Mouse (Mus musculus) lung, postnatal 0 days (tissue): ENCODE measurements around the gene Eras. TPM values are rescaled to one million over a fixed set of nuclear protein-coding genes. Genes with fewer than 3 reads are reported as not detected.

ENCODE experiments used
- ATAC-seq: fragments of 200-750 bp; cut with Nextera tagmentation; 2 replicates; pipeline ENCODE4 v1.8.0; 2017; ENCODE audit warnings: moderate library complexity
- DNase-seq: peaks from one replicate; pipeline ENCODE4 v3.0.0-alpha.2; 2016; ENCODE audit warnings: low spot score
- H3K27ac ChIP-seq: fragments of 300-500 bp; sonication (generic); 2 replicates; pipeline ENCODE4 v1.5.1; 2014; ENCODE audit warnings: antibody characterized with exemption, mild to moderate bottlenecking, low read length, mixed read lengths
- H3K27me3 ChIP-seq: fragments of 300-500 bp; sonication (generic); replicated peaks from 2 replicates; pipeline ENCODE4 v1.6.1; 2014; ENCODE audit warnings: low read length, mixed read lengths; ENCODE audit not compliant: insufficient read depth
- H3K36me3 ChIP-seq: fragments of 300-500 bp; sonication (generic); 2 replicates; pipeline ENCODE4 v1.6.1; 2014; ENCODE audit warnings: low read length, mixed read lengths; ENCODE audit not compliant: insufficient read depth
- H3K4me1 ChIP-seq: fragments of 300-500 bp; sonication (generic); 2 replicates; pipeline ENCODE4 v1.6.1; 2014; ENCODE audit warnings: antibody characterized with exemption, low read depth, low read length, mixed read lengths; ENCODE audit not compliant: insufficient read depth
- H3K4me2 ChIP-seq: fragments of 300-500 bp; sonication (generic); replicated peaks from 2 replicates; pipeline ENCODE4 v1.6.1; 2014; ENCODE audit warnings: low read depth, mild to moderate bottlenecking, low read length, moderate library complexity, mixed read lengths
- H3K4me3 ChIP-seq: fragments of 300-500 bp; sonication (generic); 2 replicates; pipeline ENCODE4 v1.5.1; 2014; ENCODE audit warnings: low read depth, low read length
- H3K9ac ChIP-seq: fragments of 300-500 bp; sonication (generic); replicated peaks from 2 replicates; pipeline ENCODE4 v1.6.1; 2014; ENCODE audit warnings: low read depth, mild to moderate bottlenecking
- H3K9me3 ChIP-seq: fragments of 300-500 bp; sonication (generic); 2 replicates; pipeline ENCODE4 v1.6.1; 2016; ENCODE audit warnings: low read length, mixed read lengths
- CTCF ChIP-seq: IDR thresholded peaks from 2 replicates; pipeline ENCODE4 v1.5.1; 2016; ENCODE audit warnings: antibody characterized with exemption, mild to moderate bottlenecking
- EP300 ChIP-seq: IDR thresholded peaks from 2 replicates; pipeline ENCODE4 v1.6.1; 2016; ENCODE audit warnings: antibody characterized with exemption, mild to moderate bottlenecking, control low read depth
- WGBS: fragments of 180-500 bp; shearing (Covaris S2); extraction: QIAGEN DNeasy Blood & Tissue Kit; methylation state at CpG from one replicate; pipeline ENCODE4 v1.1.7; 2014; 5-methylcytosine and 5-hydroxymethylcytosine counted together
- polyA plus RNA-seq: library from polyadenylated mRNA; unstranded; fragments of >200 nt; fragmentation: Nextera tagmentation; extraction: Ambion mirVana; gene quantifications from 2 replicates; pipeline ENCODE4 v1.2.1, GENCODE M21; 2015

The Eras gene
- not detected in 2 replicates for polyA plus RNA-seq

GRCm38 (mm10) chrX:7928270-7928790, at the start of gene Eras:
TSS of gene Eras (minus strand) at chrX:7928607.
- WGBS: 14% methylated on average over 18 of the region's 19 CpGs
- no peak within 1 kb of the TSS for H3K4me3 ChIP-seq
- H3K4me2 ChIP-seq: no peak within 1 kb of the TSS
- H3K27me3 ChIP-seq: 0 out of 2 replicates have a peak, but pooled peaks cover 2% of the 10 kb centered on the region
- H3K36me3 ChIP-seq: no peaks in the 10 kb centered on the region
- H3K27ac ChIP-seq: no peak within 1 kb of the TSS
- no peak for DNase-seq
- H3K4me1 ChIP-seq: no peaks in the 10 kb centered on the region
- ATAC-seq: no peak
- H3K9me3 ChIP-seq: no peaks in the 10 kb centered on the region
- TF ChIP-seq CTCF (no peak), EP300 (no peak)
- H3K9ac ChIP-seq: no peak within 1 kb of the TSS

GRCm38 (mm10) chrX:7977892-7978291, 49.5 kb upstream of the Eras start, which contains the start of gene Gata1:
TSS of gene Gata1 (minus strand) at chrX:7978071.
- no peaks in the 10 kb centered on the region for H3K36me3 ChIP-seq
- no peaks in the 10 kb centered on the region for H3K4me1 ChIP-seq
- no peak within 1 kb of the TSS for H3K9ac ChIP-seq
- DNase-seq (no peak), ATAC-seq (no peak)
- no peaks in the 10 kb centered on the region for H3K27me3 ChIP-seq
- no peaks in the 10 kb centered on the region for H3K9me3 ChIP-seq
- no peak within 1 kb of the TSS for H3K4me3 ChIP-seq
- WGBS: 93% methylated on average over 11 of the region's 11 CpGs
- H3K27ac ChIP-seq: no peak within 1 kb of the TSS
- no peak within 1 kb of the TSS for H3K4me2 ChIP-seq
- TF ChIP-seq CTCF: no peak
- TF ChIP-seq EP300: no peak

DNA sequence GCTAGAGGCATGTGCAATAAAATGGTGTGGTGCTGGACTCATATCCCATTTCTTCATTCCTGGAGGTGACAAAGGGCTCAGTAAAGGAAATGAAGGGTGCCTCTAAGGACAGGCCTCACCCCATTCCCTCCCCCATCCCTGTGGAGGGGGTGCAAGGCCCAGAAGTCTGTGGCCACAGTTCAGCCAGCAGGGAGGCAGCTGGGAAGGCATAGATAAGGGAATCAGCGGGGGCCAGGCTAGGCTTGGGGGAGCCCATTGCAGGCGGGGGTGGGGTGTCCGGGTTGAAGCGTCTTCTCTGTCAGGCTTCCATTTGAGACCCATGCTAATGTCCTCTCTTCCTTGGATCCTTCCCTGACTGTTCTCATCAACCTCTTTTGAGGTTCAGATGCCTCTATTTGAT, 42.9 kb upstream of the Eras start:
- no peaks in the 10 kb centered on the region for H3K9me3 ChIP-seq
- H3K9ac ChIP-seq: no peak overlapping the region
- H3K27ac ChIP-seq: no peak overlapping the region
- no peaks in the 10 kb centered on the region for H3K4me1 ChIP-seq
- H3K27me3 ChIP-seq: no peaks in the 10 kb centered on the region
- TF ChIP-seq EP300 (no peak), CTCF (no peak)
- DNase-seq (no peak), ATAC-seq (no peak)
- 57% methylated on average over 3 of the region's 4 CpGs for WGBS
- no peaks in the 10 kb centered on the region for H3K36me3 ChIP-seq
- H3K4me3 ChIP-seq: no peak overlapping the region
- H3K4me2 ChIP-seq: no peak overlapping the region

DNA sequence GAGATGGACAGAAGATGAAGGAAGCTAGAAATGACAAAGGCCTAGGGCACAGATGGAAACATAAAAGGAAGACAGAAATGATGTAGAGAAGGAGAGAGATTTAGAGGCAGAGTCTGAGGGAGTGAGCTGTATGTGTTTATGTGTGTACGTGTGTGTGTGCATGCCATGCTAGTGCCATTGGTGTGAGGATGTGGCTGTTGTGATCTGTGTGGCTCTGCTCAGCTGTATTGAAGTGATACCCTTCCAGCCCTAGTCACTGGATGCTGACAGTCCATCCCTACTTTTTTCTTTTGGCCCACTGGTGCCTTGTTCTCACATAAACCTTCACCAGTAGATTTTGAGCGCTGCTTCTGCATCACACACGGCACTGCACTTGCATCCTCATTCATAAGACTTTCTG, 40.5 kb upstream of the Eras start:
- Histone ChIP-seq H3K9me3 (no peaks in the 10 kb centered on the region), H3K4me2 (no peak overlapping the region), H3K4me1 (no peaks in the 10 kb centered on the region), H3K36me3 (no peaks in the 10 kb centered on the region), H3K4me3 (no peak overlapping the region), H3K27ac (no peak overlapping the region), H3K27me3 (no peaks in the 10 kb centered on the region), H3K9ac (no peak overlapping the region)
- DNase-seq (no peak), ATAC-seq (no peak)
- 72% methylated on average over 3 of the region's 3 CpGs for whole genome bisulfite sequencing
- no peak for TF ChIP-seq EP300
- no peak for TF ChIP-seq CTCF

- no peak overlapping the region for H3K4me2 ChIP-seq
- TF ChIP-seq CTCF (no peak), EP300 (no peak)
- ATAC-seq (no peak), DNase-seq (no peak)
- no peak overlapping the region for H3K27ac ChIP-seq
- no peaks in the 10 kb centered on the region for H3K36me3 ChIP-seq
- no peak overlapping the region for H3K4me3 ChIP-seq
- no peaks in the 10 kb centered on the region for H3K4me1 ChIP-seq
- H3K9me3 ChIP-seq: no peaks in the 10 kb centered on the region
- no peaks in the 10 kb centered on the region for H3K27me3 ChIP-seq
- WGBS: 60% methylated on average over 8 of the region's 8 CpGs
- no peak overlapping the region for H3K9ac ChIP-seq
Observed at GRCm38 (mm10) chrX:7968226-7968625, 39.8 kb upstream of the Eras start.

DNA sequence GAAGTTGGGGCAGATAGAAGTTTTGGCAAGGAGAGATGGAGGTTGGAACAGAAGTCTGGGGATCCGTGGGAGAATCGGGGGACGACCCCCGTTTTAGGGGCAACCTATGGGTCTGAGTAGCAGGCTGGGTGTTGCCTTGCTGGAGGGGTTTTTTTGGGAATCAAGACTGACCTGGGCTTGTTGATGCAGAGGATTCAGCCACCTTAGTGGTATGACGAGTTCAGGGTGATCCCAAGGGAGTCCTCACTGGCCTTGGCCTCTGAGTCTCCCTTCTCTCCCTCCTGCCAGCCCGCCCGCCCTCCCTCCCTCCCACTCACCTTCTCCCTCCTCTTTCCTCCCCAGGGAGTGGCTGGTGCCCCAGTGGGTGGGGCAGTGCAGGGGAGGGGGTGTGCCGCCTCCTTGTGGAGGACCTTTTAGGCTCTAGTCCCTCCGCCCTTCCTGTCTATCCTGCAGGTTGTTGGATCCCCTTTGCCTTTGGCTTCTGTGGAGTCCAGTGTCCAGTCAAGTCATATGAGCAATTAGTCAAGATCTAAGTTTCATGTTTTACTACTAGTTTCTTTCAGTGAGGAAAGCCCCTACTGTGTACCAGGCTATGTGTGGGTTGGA, 39.3 kb upstream of the Eras start:
- ATAC-seq: no peak
- TF ChIP-seq CTCF: no peak
- no peak for TF ChIP-seq EP300
- Histone ChIP-seq H3K27ac (no peak overlapping the region), H3K36me3 (no peaks in the 10 kb centered on the region), H3K4me1 (no peaks in the 10 kb centered on the region), H3K4me3 (no peak overlapping the region), H3K4me2 (no peak overlapping the region), H3K27me3 (no peaks in the 10 kb centered on the region), H3K9me3 (no peaks in the 10 kb centered on the region), H3K9ac (no peak overlapping the region)
- 77% methylated on average over 5 of the region's 9 CpGs for WGBS
- no peak for DNase-seq
